Mouse (Mus musculus) forebrain, embryonic 11.5 days (tissue): ENCODE measurements around the gene Ctxn1. TPM values are rescaled to one million over a fixed set of nuclear protein-coding genes. Genes with fewer than 3 reads are reported as not detected.

Source experiments
- ATAC-seq: fragments of 200-750 bp; cut with Nextera tagmentation; replicated peaks from 2 replicates; pipeline ENCODE4 v1.8.0; 2017; ENCODE audit warnings: moderate TSS enrichment; ENCODE audit not compliant: low FRiP score
- DNase-seq: peaks from one replicate; pipeline ENCODE4 v3.0.0-alpha.2; 2017; ENCODE audit warnings: low spot score
- H3K27ac ChIP-seq: fragments of 300-500 bp; sonication (generic); 2 replicates; pipeline ENCODE4 v1.5.1; 2014; ENCODE audit warnings: low read depth, low read length
- H3K27me3 ChIP-seq: fragments of 300-500 bp; sonication (generic); 2 replicates; pipeline ENCODE4 v1.6.1; 2014; ENCODE audit warnings: mild to moderate bottlenecking, low read length, mixed read lengths; ENCODE audit not compliant: control insufficient read depth, insufficient read depth
- H3K36me3 ChIP-seq: fragments of 300-500 bp; sonication (generic); 2 replicates; pipeline ENCODE4 v1.6.1; 2014; ENCODE audit warnings: mild to moderate bottlenecking, low read length, moderate library complexity, mixed read lengths; ENCODE audit not compliant: control insufficient read depth, insufficient read depth
- H3K4me1 ChIP-seq: fragments of 300-500 bp; sonication (generic); replicated peaks from 2 replicates; pipeline ENCODE4 v1.6.1; 2014; ENCODE audit warnings: low read length, mixed read lengths; ENCODE audit not compliant: control insufficient read depth, insufficient read depth
- H3K4me2 ChIP-seq: fragments of 300-500 bp; sonication (generic); 2 replicates; pipeline ENCODE4 v1.6.1; 2014; ENCODE audit warnings: low read depth, mild to moderate bottlenecking, low read length, moderate library complexity, mixed read lengths; ENCODE audit not compliant: severe bottlenecking
- H3K4me3 ChIP-seq: fragments of 300-500 bp; sonication (generic); 2 replicates; pipeline ENCODE4 v1.5.1; 2014; ENCODE audit warnings: low read depth, low read length
- H3K9ac ChIP-seq: fragments of 300-500 bp; sonication (generic); 2 replicates; pipeline ENCODE4 v1.6.1; 2014; ENCODE audit warnings: low read length
- H3K9me3 ChIP-seq: fragments of 300-500 bp; sonication (generic); 2 replicates; pipeline ENCODE4 v1.6.1; 2016; ENCODE audit warnings: low read length, mixed read lengths; ENCODE audit not compliant: control insufficient read depth
- WGBS: fragments of 180-500 bp; shearing (Covaris S2); extraction: QIAGEN DNeasy Blood & Tissue Kit; methylation state at CpG from one replicate; pipeline ENCODE4 v1.1.7; 2014; 5-methylcytosine and 5-hydroxymethylcytosine counted together
- polyA plus RNA-seq: library from polyadenylated mRNA; unstranded; fragments of >200 nt; fragmentation: Nextera tagmentation; extraction: Ambion mirVana; gene quantifications from 2 replicates; pipeline ENCODE4 v1.2.1, GENCODE M21; 2014

Gene Ctxn1
- polyA plus RNA-seq, 1 experiment from 2014 or later: 153 TPM

- H3K4me2 ChIP-seq: no peak overlapping the region
- no peak overlapping the region for H3K9ac ChIP-seq
- H3K4me1 ChIP-seq: no peaks in the 10 kb centered on the region
- peaks cover 13% of the 10 kb centered on the region for H3K36me3 ChIP-seq
- H3K4me3 ChIP-seq: no peak overlapping the region
- DNase-seq: no peak
- H3K9me3 ChIP-seq: no peaks in the 10 kb centered on the region
- no peak overlapping the region for H3K27ac ChIP-seq
- WGBS: 75% methylated on average over 15 of the region's 15 CpGs
- ATAC-seq: peak; percentile 71; the same call in 1 of the 2 replicates
- H3K27me3 ChIP-seq: no peaks in the 10 kb centered on the region
Measured at GRCm38 (mm10) chr8:4267627-4268026, 8.6 kb upstream of the Ctxn1 start.

GRCm38 (mm10) chr8:4265160-4265914 is 6.3 kb upstream of the Ctxn1 start:
- Histone ChIP-seq H3K27me3 (no peaks in the 10 kb centered on the region), H3K4me1 (no peaks in the 10 kb centered on the region), H3K9ac (no peak overlapping the region), H3K4me3 (no peak overlapping the region), H3K4me2 (no peak overlapping the region), H3K36me3 (peaks cover 13% of the 10 kb centered on the region), H3K27ac (no peak overlapping the region), H3K9me3 (no peaks in the 10 kb centered on the region)
- ATAC-seq: no peak
- DNase-seq: no peak
- WGBS: 96% methylated on average over 15 of the region's 15 CpGs

DNA sequence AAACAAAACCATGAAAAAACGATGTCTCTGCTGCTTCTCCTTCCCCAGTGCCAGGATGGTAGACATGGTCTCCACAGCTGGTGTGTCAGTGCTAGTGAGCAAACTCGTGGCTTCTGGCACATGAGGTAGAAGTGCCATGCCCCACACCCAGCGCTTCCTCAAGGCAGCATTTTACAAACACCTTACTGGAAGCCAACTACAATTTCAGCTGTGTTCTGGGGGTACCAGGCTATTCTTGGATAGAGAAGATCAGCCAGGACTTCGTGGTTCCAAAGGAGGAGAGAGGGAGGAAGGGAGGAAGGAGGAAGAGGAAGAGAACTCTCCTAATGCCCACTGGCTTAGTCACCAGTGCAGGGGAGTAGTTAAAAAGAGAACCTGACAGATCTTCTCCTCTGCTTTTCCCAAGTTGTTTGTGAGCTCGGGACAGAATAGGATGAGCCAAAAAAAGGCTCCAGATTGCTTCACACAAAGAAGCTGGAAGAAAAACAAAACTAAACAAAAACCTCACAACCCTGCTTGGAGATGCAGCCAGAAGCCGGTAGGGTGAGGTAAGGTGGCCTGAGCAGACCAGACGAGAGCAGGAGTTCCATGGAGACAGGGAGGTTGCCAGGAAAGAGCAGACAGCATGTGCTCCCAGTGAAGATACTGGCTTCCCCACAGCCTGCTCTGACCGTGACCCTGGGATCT is 4.2 kb upstream of the Ctxn1 start:
- no peak overlapping the region for H3K9ac ChIP-seq
- DNase-seq (no peak), ATAC-seq (no peak)
- H3K36me3 ChIP-seq: peaks cover 8% of the 10 kb centered on the region
- no peaks in the 10 kb centered on the region for H3K27me3 ChIP-seq
- no peak overlapping the region for H3K4me3 ChIP-seq
- H3K4me1 ChIP-seq: 0 out of 2 replicates have a peak, but pooled peaks cover 6% of the 10 kb centered on the region
- H3K27ac ChIP-seq: no peak overlapping the region
- WGBS: 91% methylated on average over 8 of the region's 8 CpGs
- H3K9me3 ChIP-seq: no peaks in the 10 kb centered on the region
- no peak overlapping the region for H3K4me2 ChIP-seq

GRCm38 (mm10) chr8:4259805-4260170 is 714 bp upstream of the Ctxn1 start:
- H3K4me2 ChIP-seq: no peak overlapping the region
- DNase-seq (no peak), ATAC-seq (no peak)
- H3K4me3 ChIP-seq: no peak overlapping the region
- peaks cover 19% of the 10 kb centered on the region for H3K4me1 ChIP-seq
- H3K9ac ChIP-seq: peak overlapping the region; percentile 86; the same call in 1 of the 2 replicates
- peaks cover 4% of the 10 kb centered on the region; the same call in 1 of the 2 replicates for H3K36me3 ChIP-seq
- no peaks in the 10 kb centered on the region for H3K9me3 ChIP-seq
- no peak overlapping the region; the same call in 1 of the 2 replicates for H3K27ac ChIP-seq
- no peaks in the 10 kb centered on the region for H3K27me3 ChIP-seq
- WGBS: 84% methylated on average over 4 of the region's 4 CpGs

GRCm38 (mm10) chr8:4258678-4259077 is 396 bp downstream of the Ctxn1 start:
- peak overlapping the region; percentile 96 for H3K27ac ChIP-seq
- H3K27me3 ChIP-seq: no peaks in the 10 kb centered on the region
- peaks cover 4% of the 10 kb centered on the region; the same call in 1 of the 2 replicates for H3K36me3 ChIP-seq
- ATAC-seq (peak; percentile 81), DNase-seq (no peak)
- H3K9me3 ChIP-seq: no peaks in the 10 kb centered on the region
- H3K4me1 ChIP-seq: peaks cover 21% of the 10 kb centered on the region
- under 1% methylated on average over 32 of the region's 32 CpGs for WGBS
- peak overlapping the region; percentile 82 for H3K4me3 ChIP-seq
- peak overlapping the region; percentile 86 for H3K9ac ChIP-seq
- H3K4me2 ChIP-seq: peak overlapping the region; percentile 85

- H3K4me2 ChIP-seq: peak overlapping the region; percentile 85
- H3K27me3 ChIP-seq: no peaks in the 10 kb centered on the region
- peak overlapping the region; percentile 86 for H3K9ac ChIP-seq
- H3K36me3 ChIP-seq: peaks cover 4% of the 10 kb centered on the region; the same call in 1 of the 2 replicates
- WGBS: 2% methylated on average over 35 of the region's 35 CpGs
- H3K9me3 ChIP-seq: no peaks in the 10 kb centered on the region
- H3K4me1 ChIP-seq: peaks cover 21% of the 10 kb centered on the region
- peak; percentile 95 for DNase-seq
- peak; percentile 72 for ATAC-seq
- H3K27ac ChIP-seq: peak overlapping the region; percentile 96
- peak overlapping the region; percentile 82 for H3K4me3 ChIP-seq
Measured at GRCm38 (mm10) chr8:4258233-4258632, 841 bp downstream of the Ctxn1 start.

- DNase-seq (no peak), ATAC-seq (no peak)
- Histone ChIP-seq H3K4me1 (peaks cover 23% of the 10 kb centered on the region), H3K27ac (no peak overlapping the region), H3K9me3 (no peaks in the 10 kb centered on the region), H3K4me3 (peak overlapping the region; percentile 82; the same call in 1 of the 2 replicates), H3K36me3 (peaks cover 4% of the 10 kb centered on the region; the same call in 1 of the 2 replicates), H3K4me2 (peak overlapping the region; percentile 85), H3K9ac (peak overlapping the region; percentile 86), H3K27me3 (no peaks in the 10 kb centered on the region)
- WGBS: 80% methylated on average over 4 of the region's 4 CpGs
Measured at GRCm38 (mm10) chr8:4257350-4257749, 1.7 kb downstream of the Ctxn1 start.

- peaks cover 24% of the 10 kb centered on the region for H3K4me1 ChIP-seq
- no peak overlapping the region for H3K4me2 ChIP-seq
- H3K36me3 ChIP-seq: peaks cover 4% of the 10 kb centered on the region; the same call in 1 of the 2 replicates
- no peak overlapping the region for H3K4me3 ChIP-seq
- no peak for ATAC-seq
- no peaks in the 10 kb centered on the region for H3K27me3 ChIP-seq
- H3K9me3 ChIP-seq: no peaks in the 10 kb centered on the region
- 68% methylated on average over 4 of the region's 4 CpGs for WGBS
- H3K9ac ChIP-seq: no peak overlapping the region; the same call in 1 of the 2 replicates
- no peak for DNase-seq
- no peak overlapping the region for H3K27ac ChIP-seq
Measured at GRCm38 (mm10) chr8:4256911-4257310, 2.2 kb downstream of the Ctxn1 start.
